Mouse (Mus musculus) right cerebral cortex, postnatal 25 days (tissue): Measurements from ENCODE around the gene Mmrn2.
A peak's percentile ranks its signal among the peaks of the same experiment; 100 is the strongest.
"Not testable (repeated sequence)": the region's sequence is repeated elsewhere in the genome, so short reads cannot be mapped to it uniquely, and the experiment has no call there.

Source experiments
- DNase-seq: peaks from one replicate; pipeline ENCODE4 v3.0.0; 2022

Mmrn2 gene

DNA sequence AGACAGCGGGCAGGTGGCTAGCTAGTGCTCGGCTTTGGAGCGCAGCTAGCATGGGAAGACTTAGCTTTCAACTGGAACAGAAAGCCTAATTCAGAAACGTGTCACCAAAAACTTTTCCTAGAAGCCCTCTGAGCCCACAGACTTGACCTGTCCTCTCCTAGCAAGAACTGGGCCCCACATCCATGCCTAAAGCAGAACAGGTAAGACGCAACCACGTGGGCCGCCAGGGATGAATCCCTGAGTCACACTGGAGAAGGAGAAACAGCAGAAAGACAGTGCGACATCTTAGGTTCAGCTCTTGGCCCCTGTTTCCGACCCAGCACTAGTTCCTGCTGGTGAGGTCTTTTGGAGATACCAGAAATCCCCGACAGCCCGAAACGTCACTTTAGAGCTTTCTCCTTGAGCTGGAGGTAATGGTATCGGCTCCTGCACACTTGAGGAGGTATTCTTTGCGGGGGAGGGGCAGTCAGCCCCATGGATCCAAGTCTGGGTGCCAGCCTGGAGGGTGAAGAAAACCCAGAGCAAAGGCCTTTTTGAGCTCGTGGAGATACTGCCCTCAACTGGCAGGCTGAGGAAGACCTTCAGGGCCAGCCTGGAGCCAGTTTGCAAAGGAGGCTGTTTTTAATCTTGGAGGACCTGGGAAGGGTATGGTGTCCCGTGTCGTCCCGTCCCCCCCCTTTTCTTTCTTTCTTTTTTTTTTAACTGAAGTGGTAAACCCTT, 12.4 kb upstream of the Mmrn2 start:
- peak; percentile 58 for DNase-seq

DNA sequence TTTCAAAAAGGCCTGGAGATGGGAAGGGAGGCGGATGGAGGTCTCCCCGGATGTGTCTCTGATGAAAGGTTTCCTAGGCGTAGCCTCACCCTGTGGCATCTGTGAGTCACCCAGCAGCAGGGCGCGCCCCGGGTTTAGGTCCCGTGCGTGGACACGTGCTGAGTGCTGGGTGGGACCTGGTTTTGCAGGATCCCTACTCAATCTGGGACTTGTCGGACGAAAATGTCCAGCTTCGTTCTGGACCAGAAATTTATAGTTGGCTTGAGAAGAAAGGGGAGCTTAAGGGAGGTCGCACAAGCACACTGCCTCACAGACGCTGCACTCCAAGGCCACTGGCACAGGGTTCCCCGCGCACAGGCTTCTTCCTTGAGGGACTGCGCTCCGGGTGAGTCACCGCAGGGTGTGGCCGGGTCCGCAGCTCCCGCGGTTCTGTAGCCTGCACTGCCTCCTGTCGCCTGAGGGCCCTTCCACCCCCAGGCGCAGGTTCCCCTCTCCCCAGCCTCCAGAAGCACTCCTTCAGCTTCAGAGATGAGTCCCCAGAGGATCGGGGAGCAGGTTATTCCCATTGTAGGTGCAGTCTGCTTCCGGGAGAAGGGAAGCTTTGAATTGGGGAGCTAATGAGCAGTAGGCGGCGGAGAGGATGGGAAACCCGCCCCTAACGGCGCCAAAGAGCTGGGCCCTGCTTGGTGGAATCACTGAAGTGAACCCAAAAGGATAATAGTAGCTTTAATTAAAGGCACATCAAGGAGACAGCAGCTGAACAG, 11.6 kb upstream of the Mmrn2 start:
- peak; percentile 43 for DNase-seq

DNA sequence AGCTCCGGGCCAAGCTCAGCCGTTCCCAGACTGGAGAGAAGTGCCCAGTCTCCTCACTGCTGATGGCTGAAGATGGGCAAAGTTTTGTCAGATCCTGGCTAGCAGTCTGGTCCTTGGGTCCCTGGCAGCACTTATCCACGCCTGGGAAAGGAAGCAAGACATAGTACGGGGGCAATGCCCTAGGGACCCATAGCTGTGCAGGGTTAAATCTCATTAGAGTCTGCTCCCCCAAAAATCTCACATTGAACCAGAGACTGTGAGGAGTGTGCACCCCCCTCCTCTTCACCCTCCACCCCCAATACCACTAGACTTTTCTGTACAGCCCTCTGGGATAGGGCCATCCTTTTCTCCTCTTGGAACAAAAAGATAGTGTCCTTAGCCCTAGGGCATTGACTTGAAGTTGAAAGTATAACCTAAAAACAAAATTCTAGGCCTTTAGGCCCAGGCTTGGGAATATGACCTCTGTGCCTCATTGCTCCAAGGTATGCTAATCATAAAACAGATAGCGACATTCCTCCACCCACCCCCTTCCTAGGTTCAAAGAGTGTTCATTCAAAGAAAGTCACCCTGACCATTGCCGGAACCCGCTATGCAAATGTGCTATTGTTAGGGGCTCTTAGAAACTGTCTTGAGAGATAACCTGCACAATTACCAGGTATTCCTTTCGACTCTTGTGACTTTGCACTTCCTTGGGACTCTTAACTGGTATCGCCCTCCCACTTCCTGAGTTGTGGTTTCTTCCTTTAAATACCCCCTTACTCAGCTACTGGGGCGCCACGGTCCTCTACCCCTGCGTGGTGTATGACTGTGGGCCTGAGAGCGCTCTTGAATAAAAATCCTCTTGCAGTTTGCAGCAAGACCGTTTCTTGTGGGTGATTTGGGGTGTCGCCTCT, 10.8 kb upstream of the Mmrn2 start:
- not testable (repeated sequence) for DNase-seq

DNA sequence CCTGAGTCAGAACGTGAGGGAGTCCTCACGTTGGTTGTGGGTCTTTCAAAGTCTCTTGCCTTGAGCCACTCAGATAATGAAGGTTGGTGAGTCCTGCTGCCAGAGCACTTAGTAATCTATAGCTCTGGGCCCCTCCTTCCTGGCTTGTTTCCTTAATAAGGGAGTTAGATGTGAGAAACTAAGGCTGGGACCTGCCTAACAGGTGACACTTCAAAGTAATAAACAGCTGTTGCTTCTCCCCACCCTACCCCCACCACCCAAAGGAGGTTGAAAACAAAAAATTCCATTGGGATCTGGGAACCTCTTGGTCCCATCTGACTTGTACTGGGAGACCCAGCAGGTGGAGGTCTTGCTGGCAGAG, 10.1 kb upstream of the Mmrn2 start:
- DNase-seq = no peak

DNA sequence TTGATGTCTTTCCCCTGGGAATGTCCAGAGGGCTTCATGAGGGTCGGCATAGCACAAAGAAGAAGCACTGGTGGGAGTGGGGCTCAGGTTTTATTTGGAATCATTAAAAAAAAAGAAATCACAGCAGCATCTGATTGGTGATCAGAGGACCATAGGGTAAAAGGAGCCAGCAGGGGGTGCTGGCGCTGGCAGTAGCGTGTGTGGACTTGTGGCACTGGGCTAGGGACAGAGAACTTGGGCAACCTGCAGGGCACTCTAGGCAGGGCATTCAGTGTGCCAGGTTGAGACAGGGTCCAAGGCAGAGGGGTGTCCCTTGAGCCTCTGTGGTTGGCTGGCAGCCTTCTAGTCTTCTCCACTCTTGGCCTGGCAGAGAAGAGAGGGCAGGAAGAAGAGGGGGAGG, 5.1 kb upstream of the Mmrn2 start:
- DNase-seq = no peak

DNA sequence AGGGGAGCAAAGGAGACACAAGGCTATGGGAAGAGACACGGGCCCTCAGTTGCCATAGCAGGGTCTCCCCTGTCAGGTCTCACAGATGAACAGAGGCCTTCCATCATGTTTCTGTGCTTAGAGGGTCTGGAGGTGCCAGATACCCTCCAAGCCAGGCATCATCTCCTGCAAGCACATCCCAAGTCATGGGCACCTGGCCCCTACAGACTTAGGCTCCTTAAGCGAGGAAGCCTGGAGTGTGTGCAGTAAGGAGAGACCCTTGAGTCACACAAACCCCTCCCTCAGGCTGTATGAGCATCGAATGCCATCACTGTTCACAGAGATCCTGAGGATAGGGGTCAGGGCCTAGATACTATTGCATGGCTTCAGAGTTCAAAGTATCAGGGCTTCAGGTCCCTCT, 4.3 kb upstream of the Mmrn2 start:
- DNase-seq = no peak

DNA sequence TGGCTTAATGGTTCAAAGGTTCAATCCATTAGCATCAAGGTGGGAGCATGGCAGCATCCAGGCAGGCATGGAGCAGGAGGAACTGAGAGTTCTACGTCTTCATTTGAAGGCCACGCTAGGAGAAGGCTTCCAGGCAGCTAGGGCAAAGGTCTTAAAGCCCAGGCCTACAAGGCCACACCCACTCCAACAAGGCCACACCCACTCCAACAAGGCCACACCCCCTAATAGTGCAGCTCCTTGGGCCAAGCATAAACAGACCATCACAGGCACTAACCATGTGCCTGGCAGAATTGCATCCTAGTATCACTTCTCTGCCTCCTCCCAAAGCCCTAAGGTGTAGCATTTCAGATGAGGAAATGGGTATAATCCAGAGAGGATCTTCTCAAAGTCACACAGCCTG, 3.5 kb upstream of the Mmrn2 start:
- no peak for DNase-seq

DNA sequence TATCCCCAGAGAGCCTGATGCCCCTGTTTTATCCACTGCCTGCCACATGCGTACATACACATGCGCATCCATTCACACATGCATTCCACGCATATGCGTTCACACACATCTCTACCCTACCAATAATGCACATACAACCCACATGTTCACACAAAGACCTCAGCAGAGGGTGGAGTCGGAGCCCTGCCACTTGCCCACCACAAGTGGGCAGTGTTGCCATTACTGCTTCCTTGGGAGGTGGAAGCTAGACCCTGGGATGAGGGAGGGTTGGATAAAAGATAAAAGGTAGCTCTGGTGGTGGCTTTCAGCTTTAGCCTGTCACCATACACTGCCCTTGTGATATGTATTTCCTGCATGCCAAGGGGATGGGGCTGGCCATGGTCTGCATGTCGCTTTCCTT, 2.6 kb upstream of the Mmrn2 start:
- DNase-seq = peak; percentile 36

DNA sequence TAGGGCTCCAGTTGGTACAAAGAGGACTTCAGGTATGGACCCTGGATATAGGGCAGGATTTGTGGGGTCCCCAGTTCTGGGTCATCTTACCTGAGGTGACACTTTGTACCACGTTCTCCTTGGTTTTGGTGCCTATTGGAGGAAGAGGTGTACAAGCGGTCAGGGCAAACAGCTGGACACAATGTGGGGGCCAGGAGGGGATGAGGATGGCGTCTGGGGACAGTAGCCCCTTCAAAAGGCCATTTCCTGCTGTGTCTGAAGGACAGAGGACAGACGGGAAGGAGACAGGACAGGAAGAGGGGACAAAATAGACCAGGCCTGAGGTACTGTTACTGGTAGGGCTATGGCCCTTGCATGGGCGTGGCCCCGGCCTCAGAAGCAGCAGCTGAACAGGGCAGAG, 1.7 kb upstream of the Mmrn2 start:
- DNase-seq = no peak

DNA sequence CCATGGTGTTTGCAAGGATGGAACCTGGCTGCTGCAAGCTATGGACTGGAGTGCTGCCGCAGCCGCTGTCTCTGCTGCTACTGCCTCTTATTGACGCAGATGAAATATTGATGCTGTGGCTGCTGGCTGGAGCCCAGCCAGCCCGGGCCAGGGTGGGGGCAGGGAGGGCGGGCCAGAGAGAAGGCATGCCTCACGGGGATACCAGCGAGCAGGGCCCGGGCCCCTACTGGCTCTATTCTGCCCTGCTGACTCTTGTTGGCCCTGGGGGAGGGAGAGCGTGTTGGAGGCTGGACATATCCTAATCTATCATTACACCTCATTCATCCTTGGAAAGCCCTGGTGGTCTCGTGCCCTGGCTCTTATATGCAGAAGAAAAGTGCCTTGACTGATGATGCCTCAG, 688 bp upstream of the Mmrn2 start, which contains the start of gene Sncg:
Gene Sncg (minus strand): TSS at position 213 of the 400 bp plus-strand sequence.
- DNase-seq = no peak

DNA sequence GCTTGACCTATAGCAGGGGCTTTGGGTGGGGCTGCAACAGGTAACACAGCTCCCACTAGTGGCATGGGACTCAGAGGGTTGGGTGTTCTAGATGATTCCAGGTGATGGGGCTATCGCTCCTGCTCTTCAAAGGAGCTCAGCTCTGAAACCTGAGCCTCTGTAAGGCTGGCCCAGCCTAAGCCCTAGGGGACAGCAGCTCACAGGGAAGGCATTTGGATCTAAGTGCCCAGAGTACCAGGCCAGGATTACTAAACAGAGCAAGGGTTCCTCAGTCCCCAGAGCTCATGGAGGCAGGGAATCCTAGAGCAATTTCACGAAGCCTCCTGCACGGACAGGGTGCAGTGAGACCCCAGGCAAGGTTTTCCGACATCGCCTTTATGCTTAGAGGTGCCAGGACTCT, 676 bp downstream of the Mmrn2 start:
- DNase-seq = no peak

DNA sequence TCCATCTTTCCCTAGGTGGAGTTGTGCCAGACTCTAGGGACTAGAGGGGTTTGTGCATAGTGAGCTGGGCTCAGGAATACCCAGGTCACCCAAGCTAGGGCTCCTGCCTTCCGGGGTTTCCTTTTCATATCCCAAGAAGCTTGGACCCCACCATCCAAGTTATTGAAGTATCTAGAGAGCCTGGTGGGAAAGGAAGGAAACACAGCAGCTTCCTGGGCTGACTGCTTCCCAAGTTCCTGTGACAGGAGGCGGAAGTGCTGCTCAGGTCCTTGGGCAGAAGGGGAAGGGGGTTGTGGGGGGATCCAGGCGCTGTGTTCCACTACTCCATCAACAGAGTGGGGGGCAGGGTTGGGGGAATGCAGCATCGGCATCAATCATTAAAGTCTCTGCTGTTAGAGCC, 1.9 kb downstream of the Mmrn2 start:
- no peak for DNase-seq

DNA sequence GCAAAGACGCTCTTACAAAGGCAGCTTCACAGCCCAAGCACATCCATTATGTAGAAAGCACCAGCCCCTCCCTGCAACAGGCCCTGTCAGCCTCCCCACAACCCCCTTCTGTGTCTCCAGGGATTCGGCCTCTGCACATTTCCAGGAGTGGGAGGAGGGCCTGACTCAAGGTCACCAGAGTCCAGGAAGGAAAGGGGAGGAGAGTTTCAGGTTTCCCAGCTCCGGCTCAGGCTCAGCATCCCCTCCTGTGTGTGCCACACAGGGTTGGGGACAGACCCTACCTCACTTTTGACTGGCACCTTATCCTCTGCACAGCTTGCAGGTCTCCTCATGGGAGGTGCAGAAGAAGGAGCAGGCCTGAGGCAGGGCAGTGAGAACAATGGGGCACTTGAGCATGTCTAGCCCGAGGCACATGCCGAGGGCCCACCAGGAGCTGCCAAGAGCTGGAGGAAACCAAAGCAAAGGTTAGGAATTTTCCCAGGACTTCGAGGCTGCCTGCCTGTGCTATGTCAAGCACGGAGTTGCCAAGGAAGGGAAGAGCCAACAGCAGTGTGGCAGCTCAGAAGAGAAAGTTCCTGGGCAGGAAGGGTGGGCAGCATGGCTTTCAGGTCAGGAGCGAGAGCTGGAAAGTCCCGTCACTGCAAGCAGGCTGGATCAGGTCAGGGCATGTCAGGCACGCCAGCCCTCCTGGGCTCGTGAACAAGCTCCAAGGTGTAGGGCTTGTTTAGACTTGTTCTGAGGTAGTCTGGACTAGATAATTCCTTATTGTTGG, 3.5 kb downstream of the Mmrn2 start:
- DNase-seq = no peak

DNA sequence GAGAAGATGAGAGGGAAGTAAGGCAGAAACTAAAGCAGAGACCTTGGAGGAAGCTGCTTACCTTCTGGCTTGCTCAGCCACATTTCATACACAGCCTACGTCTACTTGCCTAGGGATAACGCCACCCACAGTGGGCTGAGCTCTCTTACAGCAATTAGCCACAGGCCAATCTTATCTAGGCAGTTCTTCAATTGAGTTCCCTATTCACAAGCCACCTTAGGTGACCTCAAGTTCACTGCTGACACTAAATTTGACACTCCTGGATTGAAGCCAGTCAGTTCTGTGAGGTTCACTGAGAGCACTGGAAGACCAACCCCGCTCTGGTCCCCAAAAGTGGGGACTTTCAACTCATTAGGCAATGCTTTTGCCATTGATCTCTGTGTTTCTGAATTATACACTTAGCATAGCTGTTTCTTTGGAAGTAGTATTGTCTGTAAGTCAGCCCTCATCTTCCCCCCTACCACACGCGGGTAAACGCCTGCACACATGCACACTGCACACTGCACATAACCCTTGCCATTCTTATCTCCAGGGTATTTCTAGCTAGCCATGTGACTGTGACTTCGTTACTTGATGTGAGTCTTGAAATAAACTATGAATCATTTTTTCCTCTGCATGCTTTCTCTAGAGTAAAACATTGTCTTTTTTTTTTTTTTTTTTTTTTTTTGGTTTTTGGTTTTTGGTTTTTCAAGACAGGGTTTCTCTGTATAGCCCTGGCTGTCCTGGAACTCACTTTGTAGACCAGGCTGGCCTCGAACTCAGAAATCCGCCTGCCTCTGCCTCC, 7.8 kb downstream of the Mmrn2 start:
- no peak for DNase-seq

DNA sequence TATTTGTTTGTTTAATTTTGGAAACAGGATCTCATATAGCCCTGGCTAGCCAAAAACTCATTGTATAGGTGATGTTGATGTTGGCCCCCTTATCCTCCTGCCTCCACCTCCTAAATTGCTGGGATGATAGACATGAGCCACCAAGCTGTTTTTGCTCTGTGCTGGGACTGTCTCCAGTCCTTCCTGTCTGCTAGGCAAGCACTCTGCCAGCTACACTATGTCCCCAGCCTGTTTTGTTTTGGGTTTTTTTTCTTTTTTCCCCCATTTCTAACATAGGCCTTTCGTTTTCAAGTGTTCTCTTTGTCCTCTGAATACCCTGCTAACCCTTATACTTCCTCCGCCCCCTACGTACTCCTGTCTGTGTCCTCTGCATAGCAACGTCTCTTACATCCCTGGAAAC, 18.0 kb downstream of the Mmrn2 start:
- DNase-seq = no peak

DNA sequence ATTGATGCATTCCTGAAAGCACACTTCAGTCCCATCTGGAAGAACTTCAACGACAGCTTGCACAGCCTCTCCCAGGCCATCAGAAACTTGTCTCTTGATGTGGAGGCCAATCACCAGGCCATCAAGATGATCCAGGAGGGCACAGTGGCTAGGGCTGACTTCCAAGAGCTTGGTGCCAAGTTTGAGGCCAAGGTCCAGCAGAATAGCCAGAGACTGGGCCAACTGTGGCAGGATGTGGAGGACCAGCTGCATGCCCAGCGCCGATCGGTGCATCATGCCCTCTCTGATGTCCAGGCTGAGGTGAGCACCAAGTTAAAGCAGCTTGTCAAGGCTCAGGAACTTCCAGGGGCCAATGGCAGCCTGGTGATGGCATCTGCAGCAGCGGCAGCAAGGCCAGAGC, 22.6 kb downstream of the Mmrn2 start:
- no peak for DNase-seq

DNA sequence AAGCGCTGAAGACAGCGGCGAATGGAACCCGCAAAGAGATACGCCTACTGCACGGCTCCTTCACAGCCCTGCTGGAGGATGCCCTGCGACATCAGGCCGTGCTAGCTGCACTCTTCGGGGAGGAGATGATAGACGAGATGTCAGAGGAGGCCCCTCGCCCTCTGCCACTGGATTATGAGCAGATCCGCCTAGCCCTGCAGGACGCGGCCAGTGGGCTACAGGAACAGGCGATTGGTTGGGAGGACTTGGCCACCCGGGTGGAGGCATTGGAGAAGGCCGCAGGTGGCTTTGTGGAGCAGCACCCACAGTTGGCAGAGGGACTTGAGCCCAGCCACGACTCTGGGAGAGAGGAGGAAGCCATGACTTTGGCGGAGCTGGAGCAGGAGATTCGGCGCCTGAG, 23.6 kb downstream of the Mmrn2 start:
- no peak for DNase-seq

DNA sequence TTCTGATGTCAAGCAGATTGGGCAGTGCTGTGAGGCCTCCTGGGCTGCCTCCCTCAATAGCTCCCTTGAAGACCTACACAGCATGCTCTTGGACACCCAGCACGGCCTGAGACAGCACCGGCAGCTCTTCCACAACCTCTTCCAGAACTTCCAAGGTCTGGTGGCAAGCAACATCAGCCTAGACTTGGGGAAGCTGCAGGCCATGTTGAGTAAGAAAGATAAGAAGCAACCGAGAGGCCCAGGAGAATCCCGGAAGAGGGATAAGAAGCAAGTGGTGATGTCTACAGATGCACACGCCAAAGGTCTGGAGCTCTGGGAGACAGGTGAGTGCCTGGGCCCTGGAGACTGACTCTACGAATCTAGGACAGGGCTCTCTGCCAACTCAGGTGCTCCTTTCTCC, 24.0 kb downstream of the Mmrn2 start:
- no peak for DNase-seq

DNA sequence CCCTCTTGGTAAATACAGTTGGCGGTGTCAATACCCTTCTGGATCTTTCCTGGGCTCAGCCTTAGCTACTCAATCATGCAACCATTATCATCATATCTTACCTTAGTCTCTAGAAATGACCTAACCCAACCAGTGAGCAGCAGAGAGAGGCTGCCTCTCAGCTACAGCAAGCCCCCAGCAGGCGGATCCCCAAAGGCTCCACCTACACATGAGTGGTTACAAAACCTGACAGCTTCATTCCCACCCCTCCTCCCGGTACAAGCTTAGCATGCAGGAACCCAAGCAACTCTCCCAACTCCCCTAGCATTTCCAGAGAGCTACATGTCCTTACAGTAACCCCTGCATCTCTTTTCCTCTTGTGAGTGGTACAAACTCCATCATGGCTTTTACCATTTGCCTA, 24.8 kb downstream of the Mmrn2 start:
- DNase-seq = no peak

DNA sequence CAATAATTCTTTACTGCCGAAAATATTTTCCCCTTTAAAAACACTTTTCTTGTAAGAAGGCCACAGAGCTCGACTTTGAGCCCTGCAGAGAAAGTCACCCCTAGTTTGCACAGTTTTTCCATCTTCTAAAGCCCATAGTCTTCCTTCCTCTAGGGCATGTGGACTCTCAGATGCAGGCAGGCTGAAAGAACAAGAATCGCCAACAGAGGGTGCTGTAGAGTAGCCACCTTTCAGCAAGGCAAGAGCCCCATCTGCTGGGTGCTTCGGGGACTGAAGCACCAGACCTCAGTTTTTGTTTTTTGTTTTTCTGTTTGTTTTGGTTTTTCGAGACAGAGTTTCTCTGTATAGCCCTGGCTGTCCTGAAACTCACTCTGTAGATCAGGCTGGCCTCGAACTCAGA, 25.9 kb downstream of the Mmrn2 start:
- peak; percentile 34 for DNase-seq

DNA sequence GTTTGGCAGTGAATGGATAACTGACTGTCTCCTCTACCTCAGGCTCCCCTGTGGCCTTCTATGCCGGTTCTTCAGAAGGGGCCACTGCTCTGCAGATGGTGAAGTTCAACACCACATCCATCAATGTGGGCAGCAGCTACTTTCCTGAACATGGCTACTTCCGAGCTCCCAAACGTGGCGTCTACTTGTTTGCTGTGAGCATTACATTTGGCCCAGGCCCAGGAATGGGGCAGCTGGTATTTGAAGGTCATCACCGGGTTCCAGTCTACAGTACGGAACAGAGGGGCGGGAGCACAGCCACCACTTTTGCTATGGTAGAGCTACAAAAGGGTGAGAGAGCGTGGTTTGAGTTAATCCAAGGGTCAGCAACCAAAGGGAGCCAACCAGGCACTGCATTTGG, 27.6 kb downstream of the Mmrn2 start:
- no peak for DNase-seq

DNA sequence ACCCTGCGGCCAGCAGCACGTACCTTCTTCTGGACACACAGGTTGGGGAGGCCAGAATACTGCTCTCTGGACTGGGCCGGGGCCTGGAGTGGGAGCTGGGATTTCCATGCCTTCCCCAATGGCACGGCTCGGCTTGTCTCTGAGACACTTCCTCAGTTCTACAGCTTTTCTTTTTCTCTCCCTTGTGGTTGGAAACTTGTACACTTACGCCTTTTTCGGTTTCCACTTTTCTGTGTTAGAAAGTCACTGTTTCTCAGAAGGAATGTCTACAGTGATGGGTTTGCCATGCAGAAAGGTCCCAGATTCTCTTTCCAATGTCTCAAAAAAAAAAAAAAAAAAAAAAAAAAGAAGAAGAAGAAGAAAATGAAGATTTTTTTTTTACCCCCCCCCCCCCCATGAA, 28.2 kb downstream of the Mmrn2 start:
- no peak for DNase-seq
